Mouse (Mus musculus): ENCODE measurements at regions not wholly inside any gene's neighbourhood (a gene's known extent, or its start where the extent isn't known, plus 50 kb on each side); places are given as distances from the start of the nearest gene placed in this dataset.

DNA sequence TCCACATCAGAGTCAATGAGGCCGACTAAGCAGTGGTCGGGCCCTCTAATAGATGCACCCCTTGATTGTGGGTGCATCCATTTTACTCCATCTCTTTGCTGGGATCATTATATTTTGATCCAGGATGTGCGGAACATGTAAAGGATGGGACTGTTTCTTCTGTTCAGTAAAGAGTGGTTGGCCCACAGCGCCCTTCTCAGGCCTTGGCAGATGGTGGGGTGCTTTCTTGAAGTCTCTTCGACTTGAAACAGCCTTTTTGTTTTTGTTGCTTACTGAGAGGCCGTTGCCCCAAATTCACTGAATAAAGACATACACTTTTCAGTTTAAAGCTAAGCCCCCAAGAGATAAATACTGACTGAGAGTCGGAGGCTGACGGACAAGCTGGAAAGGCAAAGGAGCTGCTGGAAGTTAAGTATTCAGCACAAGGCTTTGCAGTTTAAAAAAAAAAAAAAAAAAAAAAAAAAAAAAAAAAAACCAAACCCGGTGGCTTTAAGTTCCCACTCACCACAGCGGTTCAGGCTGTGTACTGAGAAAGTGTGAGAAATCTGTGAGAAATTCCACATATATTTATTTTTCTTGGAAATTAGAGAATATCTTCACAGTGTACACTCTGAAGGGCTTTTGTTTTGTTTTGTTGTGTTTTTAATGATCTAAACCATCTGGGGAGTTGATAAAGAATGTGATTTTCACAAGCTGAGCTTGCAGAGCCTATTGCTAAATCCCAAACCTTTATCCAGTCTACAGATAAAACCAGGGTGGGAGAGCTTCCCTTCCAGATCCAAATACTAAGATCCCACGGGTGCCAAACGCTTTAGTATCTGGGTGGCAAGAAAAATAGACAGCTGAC is 285.3 kb upstream of the Mpdz start:
- no peak for DNase-seq (ENCODE audit: low spot score)

DNA sequence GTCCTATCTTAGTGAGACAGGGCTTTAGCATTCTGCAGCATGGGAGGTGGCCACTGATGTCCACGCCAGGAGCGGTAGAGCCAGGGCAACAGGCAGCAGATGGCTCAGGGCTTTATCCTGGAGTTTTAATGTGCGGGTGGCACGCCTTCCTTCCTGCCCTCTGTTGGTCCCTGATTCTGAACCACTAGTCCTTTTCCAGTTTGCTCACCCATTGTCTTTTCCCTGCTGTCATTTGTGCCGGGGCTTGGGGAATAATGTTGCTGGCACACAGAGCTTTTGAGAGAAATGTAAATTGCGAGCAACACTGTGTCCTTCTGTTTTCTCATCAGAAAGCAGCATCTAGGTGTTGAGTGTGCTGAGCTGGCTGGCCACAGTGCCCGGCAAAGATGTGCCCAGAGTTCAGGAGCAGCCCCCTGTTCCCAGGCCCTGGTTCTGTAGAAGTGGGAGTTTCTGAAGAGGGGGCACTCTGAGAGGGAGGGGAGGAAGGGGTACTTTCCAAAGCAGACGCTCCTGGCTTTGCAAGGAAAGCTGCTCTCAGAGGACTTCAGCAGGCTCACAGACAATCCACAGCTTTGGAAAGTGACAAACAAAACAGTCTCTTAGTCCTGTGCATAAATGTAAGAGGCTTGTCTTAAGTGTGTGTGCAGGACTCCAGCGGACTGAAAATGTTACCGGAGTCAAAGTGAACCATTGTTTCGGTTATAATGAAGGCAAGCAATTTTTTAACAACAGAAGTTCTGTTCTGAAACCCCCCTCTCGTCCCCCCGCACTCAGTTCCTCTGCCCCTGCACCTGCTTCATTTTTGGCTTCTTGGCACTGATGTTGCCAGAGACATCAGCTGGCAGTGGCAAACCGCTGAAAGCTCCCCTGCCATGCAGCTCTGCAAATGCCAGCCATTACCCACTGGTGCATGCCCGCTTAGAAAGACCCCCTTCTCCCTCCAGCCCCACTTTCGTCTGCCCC is 284.4 kb upstream of the Mpdz start:
- no peak for DNase-seq (ENCODE audit: low spot score)

DNA sequence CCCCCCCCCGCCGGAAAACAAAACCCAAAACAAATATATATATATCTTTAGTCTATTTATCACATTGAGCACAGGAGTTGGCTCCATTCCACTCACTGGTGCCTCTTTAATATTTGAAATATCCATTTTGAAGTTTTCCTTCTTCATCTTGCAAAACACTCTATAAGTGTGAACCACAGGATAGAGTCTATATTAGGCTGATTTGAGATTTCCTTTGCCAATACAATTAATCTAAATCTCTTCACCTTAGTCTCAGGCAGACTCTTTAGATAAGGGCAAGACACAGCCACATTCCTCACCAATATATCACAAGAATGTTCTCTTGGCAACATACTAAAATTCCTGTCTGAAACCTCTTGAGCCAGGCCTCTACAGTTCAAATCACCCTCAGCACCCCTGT is 282.1 kb upstream of the Mpdz start:
- DNase-seq (ENCODE audit: low spot score): no peak

GRCm38 (mm10) chr4:81712378-81712777 is 269.8 kb upstream of the Mpdz start:
- no peak for DNase-seq (ENCODE audit: low spot score)

DNA sequence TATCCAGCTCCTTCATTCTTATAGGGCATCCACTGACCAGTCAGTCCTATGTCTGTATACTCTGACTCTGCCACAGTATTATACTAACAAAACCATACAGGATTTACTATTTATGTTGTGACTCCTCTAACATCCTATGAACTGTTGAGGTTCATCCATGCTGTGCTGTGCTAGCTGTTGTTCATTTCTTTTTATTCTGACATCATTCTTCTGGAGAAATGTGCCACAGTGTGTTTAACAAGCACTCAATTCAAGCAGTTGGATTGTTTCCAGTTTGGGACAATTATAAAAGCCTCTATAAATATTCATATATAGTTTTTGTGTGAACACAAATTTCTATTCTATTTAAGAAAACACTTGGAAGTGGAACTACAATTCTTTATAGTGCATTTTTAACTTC is 252.6 kb upstream of the Mpdz start:
- DNase-seq (ENCODE audit: low spot score): no peak

DNA sequence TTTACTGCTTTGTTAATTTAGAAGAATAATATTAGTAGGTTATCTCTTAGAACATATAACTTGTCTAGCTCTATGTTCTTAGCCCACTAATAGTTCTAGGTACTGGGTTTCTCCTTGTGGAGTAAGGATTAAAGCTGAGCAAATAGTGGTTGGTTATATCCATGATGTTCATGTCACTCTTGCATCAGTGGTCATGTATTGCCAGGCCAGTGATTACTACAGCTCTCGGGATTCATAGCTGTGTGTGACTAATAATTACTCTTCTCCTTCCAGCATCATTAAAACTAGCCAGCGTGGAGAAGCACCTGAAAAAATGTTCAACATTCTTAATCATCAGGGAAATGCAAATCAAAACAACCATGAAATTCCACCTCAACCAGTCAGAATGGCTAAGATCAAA is 234.6 kb upstream of the Mpdz start:
- no peak for DNase-seq (ENCODE audit: low spot score)

DNA sequence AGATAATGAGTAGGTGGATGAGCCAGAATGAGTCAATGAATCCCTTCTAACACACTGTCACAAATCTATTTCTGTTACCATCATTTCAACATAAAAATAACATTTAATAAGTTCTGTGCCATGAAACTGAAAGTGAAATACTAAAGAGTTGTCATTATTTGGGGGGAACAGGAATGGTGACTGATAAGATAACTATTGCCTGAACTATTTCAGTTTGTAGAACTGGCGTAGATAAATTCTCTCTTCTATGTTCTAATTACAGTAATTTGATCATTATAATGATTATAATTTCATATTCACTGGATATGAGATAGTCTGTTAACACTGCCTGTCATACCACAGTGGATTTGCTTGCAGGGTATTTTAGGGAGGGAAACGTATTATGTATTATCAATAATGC is 232.3 kb upstream of the Mpdz start:
- DNase-seq (ENCODE audit: low spot score): no peak

DNA sequence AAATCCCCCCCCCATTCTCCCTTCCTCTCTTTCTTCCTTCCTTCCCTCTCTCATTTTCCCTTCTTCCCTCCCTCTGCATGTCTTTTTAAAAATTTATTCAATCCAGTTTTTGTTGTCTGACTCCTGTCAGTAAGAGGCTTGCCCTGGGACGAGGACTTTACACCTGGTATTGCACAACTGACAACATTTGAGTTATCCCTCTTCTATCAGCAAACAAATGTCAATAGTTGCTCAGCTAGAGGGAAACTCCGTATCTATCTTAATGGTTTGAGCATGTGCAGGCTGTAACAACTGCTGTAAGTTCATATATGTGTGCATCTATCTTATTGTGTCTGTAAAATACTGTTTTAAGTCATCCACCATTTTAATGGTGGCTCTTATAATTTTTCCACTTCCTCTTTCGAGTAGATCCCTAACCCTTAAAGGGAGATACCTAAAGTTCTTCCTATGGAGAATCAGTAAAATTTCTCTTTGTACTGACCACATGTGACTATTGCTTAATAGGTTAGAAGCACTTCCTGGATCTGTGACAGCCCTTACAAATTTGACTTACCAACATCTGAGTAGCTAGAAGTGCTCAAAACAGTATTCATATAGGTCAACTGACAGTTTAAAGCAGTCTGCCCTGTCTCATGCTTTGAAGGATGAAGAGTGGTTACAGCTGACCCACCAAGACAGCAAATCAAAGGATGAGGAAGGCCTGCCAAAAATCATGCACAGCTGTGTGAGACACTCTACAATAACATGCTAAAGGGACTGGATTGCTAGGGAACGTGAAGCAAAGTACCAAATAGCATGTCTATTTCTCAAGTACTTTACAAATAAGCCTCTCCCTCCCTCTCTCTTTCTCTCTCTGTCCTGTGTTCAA is 231.0 kb upstream of the Mpdz start:
- DNase-seq (ENCODE audit: low spot score): no peak

DNA sequence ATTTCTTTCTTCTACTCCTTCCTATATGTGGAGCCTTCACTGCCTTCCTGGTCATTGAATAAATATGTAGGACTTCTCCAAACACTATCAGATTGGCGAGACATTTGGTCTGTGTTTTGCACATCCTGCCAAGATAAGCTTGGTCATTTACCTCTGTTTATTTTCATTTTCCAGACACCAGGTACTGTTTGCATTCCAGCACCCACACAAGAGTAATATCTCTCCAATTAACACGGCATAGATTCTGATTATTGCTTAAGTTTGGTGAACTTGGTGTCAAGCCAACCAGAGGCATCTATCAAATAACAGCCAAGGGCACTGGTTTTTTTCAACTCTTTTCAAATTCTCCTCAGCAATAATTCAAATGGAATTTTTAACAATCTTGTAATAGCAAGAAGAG is 229.4 kb upstream of the Mpdz start:
- no peak for DNase-seq (ENCODE audit: low spot score)

GRCm38 (mm10) chr4:81669181-81669580 is 226.6 kb upstream of the Mpdz start:
- no peak for DNase-seq (ENCODE audit: low spot score)

GRCm38 (mm10) chr4:81661096-81661495 is 218.5 kb upstream of the Mpdz start:
- no peak for DNase-seq (ENCODE audit: low spot score)

DNA sequence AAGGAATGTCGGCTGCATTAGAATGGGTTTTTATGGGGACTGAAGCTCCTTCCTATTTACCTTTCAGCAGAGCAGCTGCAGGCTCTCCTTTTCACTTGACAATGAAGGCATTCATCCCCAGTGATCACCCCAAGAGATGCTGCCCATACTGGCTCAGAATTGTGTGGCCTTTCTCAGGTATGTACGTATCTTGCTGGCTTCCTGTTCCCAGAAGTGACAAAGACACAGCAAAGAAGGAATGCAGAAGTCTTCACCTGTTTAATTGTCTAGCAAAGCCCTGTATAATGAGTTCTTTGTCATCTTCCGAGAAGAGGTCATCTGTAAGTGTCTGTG is 185.8 kb upstream of the Mpdz start:
- DNase-seq (ENCODE audit: low spot score): no peak

DNA sequence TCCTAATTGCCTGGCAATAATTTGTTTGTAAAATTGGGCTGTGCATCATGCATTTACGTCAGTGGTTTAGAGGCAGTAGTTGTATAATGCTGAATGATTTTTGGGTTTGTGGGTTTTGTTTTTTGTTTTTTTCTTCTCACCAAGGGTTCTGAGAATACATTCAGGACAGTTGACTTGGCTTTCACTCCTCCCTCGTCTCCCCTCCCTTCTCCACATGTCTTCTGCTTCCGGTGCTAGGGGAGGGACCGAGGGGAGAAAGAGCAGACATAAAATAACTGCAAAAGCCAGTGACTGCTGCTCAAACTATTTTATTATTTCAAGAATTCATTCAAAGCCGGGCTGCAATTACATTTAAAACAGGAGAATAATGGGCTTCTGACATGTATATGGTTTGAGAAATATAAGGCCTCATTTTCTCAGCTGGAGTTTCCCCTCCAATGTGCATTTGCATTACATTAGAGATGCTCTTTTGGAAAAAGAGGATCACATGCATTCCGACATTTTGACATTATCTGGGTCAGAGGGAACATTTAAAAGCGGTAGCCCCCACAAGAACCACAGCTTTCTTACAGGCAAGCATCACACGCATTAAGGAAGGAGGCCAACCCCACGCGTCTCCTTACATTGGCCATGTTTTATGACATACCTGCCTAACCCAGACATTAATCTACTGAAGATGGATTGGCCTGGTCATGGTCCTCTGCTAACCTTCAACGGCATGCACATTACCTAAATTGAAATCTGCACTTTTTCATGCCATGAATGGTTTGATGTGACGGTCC is 185.3 kb upstream of the Mpdz start:
- DNase-seq (ENCODE audit: low spot score): no peak

DNA sequence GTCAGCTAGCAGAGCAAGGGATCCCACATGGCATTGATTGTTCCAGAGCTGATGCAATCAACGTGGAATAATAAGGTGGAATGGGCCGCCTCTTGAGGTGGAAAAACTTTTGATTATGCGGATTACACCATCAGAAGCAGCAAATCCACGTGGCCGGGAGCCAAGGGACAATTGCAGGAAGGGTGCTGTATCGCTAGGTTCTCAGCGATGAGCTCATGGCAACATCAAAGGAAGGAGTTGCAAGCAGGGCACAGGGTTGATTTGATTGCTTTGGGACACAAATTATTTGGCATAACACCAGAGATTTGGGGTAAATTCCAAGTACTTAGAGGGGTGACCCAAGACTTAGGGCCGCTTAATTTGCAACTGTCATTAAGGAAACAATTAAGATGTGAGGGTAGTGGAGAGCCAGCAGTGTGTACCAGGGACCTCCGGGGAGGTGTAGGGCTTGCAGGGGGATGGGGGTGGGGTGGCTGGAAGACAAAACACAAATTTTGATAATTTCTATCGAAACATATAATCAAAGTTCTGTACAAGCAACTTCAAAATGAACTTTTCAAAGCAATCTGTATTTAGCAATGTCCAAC is 182.8 kb upstream of the Mpdz start:
- DNase-seq (ENCODE audit: low spot score): no peak

- DNase-seq (ENCODE audit: low spot score): no peak
Observed at GRCm38 (mm10) chr4:81624111-81624510, 181.5 kb upstream of the Mpdz start.

GRCm38 (mm10) chr4:81621391-81622137 is 178.9 kb upstream of the Mpdz start:
- DNase-seq (ENCODE audit: low spot score): no peak

DNA sequence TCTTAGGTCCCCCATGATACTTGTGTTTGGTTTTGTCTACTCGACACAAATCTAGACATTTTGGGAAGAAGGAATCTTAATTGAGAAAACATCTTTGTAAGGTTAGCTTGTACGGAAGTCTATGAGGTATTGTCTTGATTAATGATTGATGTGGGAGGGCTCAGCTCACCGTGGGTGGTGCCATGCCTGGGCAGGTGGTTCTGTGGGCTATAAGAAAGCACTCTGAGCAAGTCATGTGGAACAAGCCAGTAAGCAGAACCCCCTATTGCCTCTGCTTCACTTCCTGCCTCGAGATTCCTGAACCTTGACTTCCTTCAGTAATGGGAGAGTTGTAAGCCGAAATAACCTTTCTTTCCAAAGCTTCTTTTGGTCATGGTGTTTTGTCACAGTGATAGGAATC is 174.6 kb upstream of the Mpdz start:
- no peak for DNase-seq (ENCODE audit: low spot score)

DNA sequence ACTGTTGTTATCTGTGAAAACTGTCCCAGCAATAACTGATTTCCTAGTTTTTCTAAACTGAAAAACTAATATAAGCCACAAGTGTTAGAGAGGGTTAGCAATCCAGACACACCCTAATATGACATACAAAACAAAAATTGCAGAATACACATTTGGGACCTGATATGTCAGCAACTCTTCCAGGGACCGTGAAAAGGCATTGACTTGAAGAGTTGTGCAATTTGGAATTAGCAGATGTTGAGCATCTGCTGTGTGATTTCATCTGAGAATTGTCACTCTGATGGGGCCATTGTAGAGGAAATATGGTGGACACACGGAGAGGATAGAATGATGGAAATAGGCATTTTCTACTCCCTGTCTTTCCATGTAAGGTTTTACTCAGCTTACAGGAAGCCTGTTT is 168.6 kb upstream of the Mpdz start:
- no peak for DNase-seq (ENCODE audit: low spot score)

- DNase-seq (ENCODE audit: low spot score): no peak
Observed at GRCm38 (mm10) chr4:81600396-81600795, 157.8 kb upstream of the Mpdz start.

GRCm38 (mm10) chr4:81597390-81597789 is 154.8 kb upstream of the Mpdz start:
- no peak for DNase-seq (ENCODE audit: low spot score)

Data from c-Kit-positive CD71-positive TER-119-positive erythroid progenitor cells, embryonic 14.5 days (primary cell).